Mouse (Mus musculus) liver, postnatal 0 days (tissue): ENCODE data around the gene Sult1c2.

Experiments used
- CTCF ChIP-seq: sonication (generic); IDR thresholded peaks from 2 replicates; pipeline ENCODE4 v1.5.1; 2016; ENCODE audit warnings: antibody characterized with exemption, low read depth
- EP300 ChIP-seq: IDR thresholded peaks from 2 replicates; pipeline ENCODE4 v1.6.1; 2016; ENCODE audit warnings: antibody characterized with exemption, low read depth, mild to moderate bottlenecking

DNA sequence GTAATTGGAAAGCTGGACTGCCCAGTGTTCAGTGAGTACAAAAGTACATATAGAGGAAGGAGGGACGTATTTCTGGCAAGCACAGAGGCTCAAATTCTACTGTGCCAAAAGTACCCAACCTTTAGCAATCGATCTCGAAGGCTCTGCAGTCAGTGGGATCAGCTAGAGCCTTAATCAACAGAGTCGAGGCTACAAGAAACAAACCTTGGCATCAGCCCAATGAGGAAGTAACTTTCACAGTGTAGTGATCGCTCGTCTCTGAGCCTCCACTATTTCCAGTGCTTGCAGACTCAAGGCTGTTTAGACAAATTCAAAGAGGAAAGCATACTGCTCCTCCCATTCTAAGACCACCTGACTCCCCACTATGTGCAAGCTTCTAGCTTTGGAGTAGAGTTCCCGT is 343 bp downstream of the Sult1c2 start:
- TF ChIP-seq CTCF (no peak), EP300 (no peak)
